Mouse (Mus musculus) neural tube, embryonic 14.5 days (tissue): ENCODE data around the gene Spatc1l. TPM values are rescaled to one million over a fixed set of nuclear protein-coding genes. Genes with fewer than 3 reads are reported as not detected.

Experiments
- polyA plus RNA-seq: library from polyadenylated mRNA; unstranded; fragments of >200 nt; fragmentation: Nextera tagmentation; extraction: Ambion mirVana; gene quantifications from 2 replicates; pipeline ENCODE4 v1.2.1, GENCODE M21; 2014

Spatc1l gene
- polyA plus RNA-seq, 1 experiment from 2014 or later = 0.15 TPM

Other genes with a start within 250 kb of the Spatc1l start
- gene Dip2a, start 217.0 kb upstream of the Spatc1l start, polyA plus RNA-seq = 11.9 and 17.9 TPM in 2 replicates
- not detected in 2 replicates for gene AC141477.1, start 121.8 kb upstream of the Spatc1l start, polyA plus RNA-seq
- gene Pcnt, start 119.5 kb upstream of the Spatc1l start, polyA plus RNA-seq = 6.9 and 8.2 TPM in 2 replicates
- gene 2610028H24Rik, start 113.2 kb upstream of the Spatc1l start, polyA plus RNA-seq = not detected in 2 replicates
- 67.8 and 75.8 TPM in 2 replicates for gene Mcm3ap, start 93.3 kb upstream of the Spatc1l start, polyA plus RNA-seq
- gene Ybey, start 93.2 kb upstream of the Spatc1l start, polyA plus RNA-seq = 5.1 and 5.2 TPM in 2 replicates
- 34.1 and 39.3 TPM in 2 replicates for gene Lss, start 30.7 kb upstream of the Spatc1l start, polyA plus RNA-seq
- gene Ftcd, start 13.4 kb downstream of the Spatc1l start, polyA plus RNA-seq = not detected in 2 replicates
- 2.4 and 20.5 TPM in 2 replicates for gene Col6a2, start 61.4 kb downstream of the Spatc1l start, polyA plus RNA-seq
- gene Col6a1, start 163.9 kb downstream of the Spatc1l start, polyA plus RNA-seq = 2.6 and 29.6 TPM in 2 replicates